Mouse (Mus musculus) left cerebral cortex, postnatal 36 days (tissue): ENCODE results near the gene Kdm4a. TPM values are rescaled to one million over a fixed set of nuclear protein-coding genes. Genes with fewer than 3 reads are reported as not detected.

Experiments used
- DNase-seq, 2 experiments: peaks; one replicate each; pipeline ENCODE4 v3.0.0; 2021 to 2022; ENCODE audit warnings: low spot score in 2 of 2, mixed read lengths in 1 of 2
- intact Hi-C: fragments of 180-260 bp; cut with DNase I; formaldehyde crosslinking; loops from one replicate; pipeline ENCODE4 v1.15.1; 2025
- total RNA-seq, 2 experiments: library from RNA; stranded (reverse); gene quantifications; 2 replicates each; pipeline ENCODE4 v1.2.3; 2021

Gene Kdm4a
- total RNA-seq, 2 experiments from 2014 or later: 42.1 to 44.5 TPM

- intact Hi-C loops: no loop called here
Observed at GRCm38 (mm10) chr4:118131329-118131728, 48.5 kb downstream of the Kdm4a start.

GRCm38 (mm10) chr4:118123030-118123704, 56.7 kb downstream of the Kdm4a start:
- DNase-seq: no peak
- intact Hi-C loops: no loop called here

More at GRCm38 (mm10) chr4:118131329-118131728, 48.5 kb downstream of the Kdm4a start:
- no peak for DNase-seq

GRCm38 (mm10) chr4:118122078-118122477, 57.8 kb downstream of the Kdm4a start:
- intact Hi-C loops: no loop called here
- no peak for DNase-seq

- no peak for DNase-seq
- intact Hi-C loops: no loop called here
Observed at GRCm38 (mm10) chr4:118117565-118117964, 62.3 kb downstream of the Kdm4a start.

GRCm38 (mm10) chr4:118116098-118116497, 63.7 kb downstream of the Kdm4a start:
- intact Hi-C loops: no loop called here
- no peak for DNase-seq

- intact Hi-C loops: no loop called here
- no peak for DNase-seq
Observed at GRCm38 (mm10) chr4:118115132-118115531, 64.7 kb downstream of the Kdm4a start.

GRCm38 (mm10) chr4:118112601-118113000, 67.2 kb downstream of the Kdm4a start:
- intact Hi-C loops: no loop called here
- DNase-seq: no peak

- intact Hi-C loops: no loop called here
- DNase-seq: no peak
Observed at GRCm38 (mm10) chr4:118109649-118110048, 70.2 kb downstream of the Kdm4a start.

GRCm38 (mm10) chr4:118108779-118109178, 71.1 kb downstream of the Kdm4a start:
- no peak for DNase-seq
- intact Hi-C loops: no loop called here

GRCm38 (mm10) chr4:118105256-118106053, 74.4 kb downstream of the Kdm4a start:
- DNase-seq: no peak
- intact Hi-C loops: no loop called here

GRCm38 (mm10) chr4:118103280-118103830, 76.5 kb downstream of the Kdm4a start:
- no peak for DNase-seq
- intact Hi-C loops: no loop called here

- intact Hi-C loops: no loop called here
Observed at GRCm38 (mm10) chr4:118101497-118101896, 78.3 kb downstream of the Kdm4a start.

GRCm38 (mm10) chr4:118099637-118100364, 80.0 kb downstream of the Kdm4a start:
- intact Hi-C loops: no loop called here

More at GRCm38 (mm10) chr4:118101497-118101896, 78.3 kb downstream of the Kdm4a start:
- DNase-seq: no peak

GRCm38 (mm10) chr4:118098571-118098970, 81.3 kb downstream of the Kdm4a start:
- intact Hi-C loops: no loop called here
- DNase-seq: no peak

More at GRCm38 (mm10) chr4:118099637-118100364, 80.0 kb downstream of the Kdm4a start:
- DNase-seq: no peak

GRCm38 (mm10) chr4:118096069-118096468, 83.8 kb downstream of the Kdm4a start:
- intact Hi-C loops: no loop called here
- no peak for DNase-seq

- intact Hi-C loops: loop anchor here (5.0 kb wide), 1 partner anchor 44 kb away; no protein-coding TSS in a partner anchor
- no peak for DNase-seq
Observed at GRCm38 (mm10) chr4:118092784-118093457, 86.9 kb downstream of the Kdm4a start.

GRCm38 (mm10) chr4:118090449-118090848, 89.4 kb downstream of the Kdm4a start:
- DNase-seq: no peak
- intact Hi-C loops: loop anchor here (2.0 to 5.0 kb wide), 2 partner anchors 47 to 202 kb away; no protein-coding TSS in a partner anchor

GRCm38 (mm10) chr4:118089939-118090338, 89.9 kb downstream of the Kdm4a start:
- DNase-seq: peak in 1 of 2 experiments; percentile 25

GRCm38 (mm10) chr4:118088771-118089170, 91.1 kb downstream of the Kdm4a start:
- intact Hi-C loops: no loop called here
- no peak for DNase-seq

More at GRCm38 (mm10) chr4:118089939-118090338, 89.9 kb downstream of the Kdm4a start:
- intact Hi-C loops: loop anchor here (2.0 to 5.0 kb wide), 2 partner anchors 47 to 203 kb away; no protein-coding TSS in a partner anchor
